Mouse (Mus musculus): ENCODE measurements around the gene Lsamp.

DNA sequence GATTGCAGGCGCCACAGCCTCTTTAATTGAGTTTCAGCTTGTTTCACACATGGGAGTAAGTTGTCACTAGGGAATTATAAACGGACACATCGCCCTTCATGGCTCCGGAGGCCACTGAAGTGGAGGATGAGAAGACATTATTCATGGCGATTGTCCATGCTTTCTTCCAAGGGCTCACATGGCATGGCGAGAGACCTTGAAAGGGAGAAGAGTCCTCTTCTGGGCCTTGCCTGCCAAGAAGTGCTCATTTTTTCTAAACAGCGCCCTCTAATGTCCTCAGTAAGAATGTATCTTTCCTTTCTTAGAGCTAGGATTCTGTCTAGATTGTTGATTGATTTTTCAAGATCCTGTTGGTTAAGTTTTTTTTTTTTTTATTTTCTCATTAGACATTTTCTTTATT lies 1424.7 kb downstream of the Lsamp start:
- TF ChIP-seq CTCF (IDR thresholded peaks at IDR 0.05; ENCODE audit: extremely low read depth, insufficient read depth, insufficient read length, insufficient replicate concordance) (no peak), POLR2A (IDR thresholded peaks at IDR 0.05; ENCODE audit: low read depth, low read length) (no peak)
